Mouse (Mus musculus): ENCODE results near the gene Slx4ip.

- TF ChIP-seq CTCF (IDR thresholded peaks at IDR 0.05; ENCODE audit: extremely low read depth, insufficient read depth, low read length) = no peak
- TF ChIP-seq POLR2A (IDR thresholded peaks at IDR 0.05; ENCODE audit: extremely low read depth, insufficient read depth, low read length) = no peak
These were observed 36.3 kb upstream of the Slx4ip start for GRCm38 (mm10) chr2:136854543-136855388.

Measured in cortical plate, adult 2 months (tissue).